Mouse (Mus musculus) embryonic facial prominence, embryonic 11.5 days (tissue): ENCODE measurements around the gene Zfp619. TPM values are rescaled to one million over a fixed set of nuclear protein-coding genes. Genes with fewer than 3 reads are reported as not detected.

ENCODE experiments used
- polyA plus RNA-seq: library from polyadenylated mRNA; unstranded; fragments of >200 nt; fragmentation: Nextera tagmentation; extraction: Ambion mirVana; gene quantifications from 2 replicates; pipeline ENCODE4 v1.2.1, GENCODE M21; 2014

Zfp619 gene
- polyA plus RNA-seq, 1 experiment from 2014 or later = 3.2 TPM

Other genes starting within 250 kb of the Zfp619 start
- gene Gm5114, start 104.6 kb upstream of the Zfp619 start, polyA plus RNA-seq = not detected in 2 replicates